ENCODE assay signal across 26 mouse cellular contexts in genomic region chr2:31260549-31260948, GRCm38 (mm10). TPM values are rescaled to one million over a fixed set of nuclear protein-coding genes. Genes with fewer than 3 reads are reported as not detected.
A peak's percentile ranks its signal among the peaks of the same experiment; 100 is the strongest.
DNase-seq lines count a peak whose midpoint lies in the region; ATAC-seq and TF ChIP-seq lines count a peak whose summit lies in the region.
"Had no signal": no experiment of that assay in that cellular context is flagged by ENCODE, and none has a peak within 500 bp of the region (broad histone marks: within the 10 kb centered on the region; RNA-seq: fewer than 3 reads in every experiment).

No protein-coding gene starts in this region.

- TF ChIP-seq CTCF in kidney, postnatal 0 days (IDR thresholded peaks at IDR 0.05; ENCODE audit: low read depth), result no peak

- peak overlapping the region; percentile 80 for H3K27ac ChIP-seq in heart, embryonic 11.5 days (ENCODE audit: low read depth, low read length)
- peak overlapping the region; percentile 97 for H3K27ac ChIP-seq in heart, embryonic 16.5 days (ENCODE audit: low read length)
- H3K27ac ChIP-seq in kidney, postnatal 0 days, result peak overlapping the region; percentile 0; the same call in 1 of the 2 replicates
- H3K27ac ChIP-seq: forebrain, embryonic 13.5 days; hindbrain, embryonic 10.5 days; hindbrain, embryonic 15.5 days; limb, embryonic 12.5 days; liver, embryonic 15.5 days had no signal

- no peaks in the 10 kb centered on the region for H3K36me3 ChIP-seq in heart, embryonic 11.5 days (ENCODE audit: control insufficient read depth, insufficient read depth, low read length)
- no peaks in the 10 kb centered on the region for H3K36me3 ChIP-seq in heart, embryonic 16.5 days (ENCODE audit: control insufficient read depth, insufficient read depth)
- no peaks in the 10 kb centered on the region for H3K36me3 ChIP-seq in kidney, postnatal 0 days (ENCODE audit: insufficient read depth, low read length)
- H3K36me3 ChIP-seq: hindbrain, embryonic 15.5 days; limb, embryonic 12.5 days; liver, embryonic 15.5 days had no signal

- H3K4me2 ChIP-seq in heart, embryonic 11.5 days, result no peak overlapping the region
- no peak overlapping the region for H3K4me2 ChIP-seq in heart, embryonic 16.5 days (ENCODE audit: low read depth, low read length)
- no peak overlapping the region for H3K4me2 ChIP-seq in kidney, postnatal 0 days (ENCODE audit: low read length)
- H3K4me2 ChIP-seq: forebrain, embryonic 13.5 days; hindbrain, embryonic 15.5 days; limb, embryonic 12.5 days; liver, embryonic 15.5 days; lung, embryonic 14.5 days had no signal

- H3K9ac ChIP-seq in heart, embryonic 11.5 days (ENCODE audit: low read depth, low read length), result 0 out of 2 replicates have a peak overlapping the region, but pooled peaks have one; percentile 3
- 0 out of 2 replicates have a peak overlapping the region, but pooled peaks have one; percentile 12 for H3K9ac ChIP-seq in heart, embryonic 16.5 days (ENCODE audit: low read length)
- H3K9ac ChIP-seq in kidney, postnatal 0 days (ENCODE audit: low read depth, low read length), result no peak overlapping the region
- H3K9ac ChIP-seq: forebrain, embryonic 13.5 days; hindbrain, embryonic 15.5 days; limb, embryonic 12.5 days; liver, embryonic 15.5 days; lung, embryonic 14.5 days had no signal

- no peaks in the 10 kb centered on the region for H3K9me3 ChIP-seq in heart, embryonic 11.5 days (replicated peaks; ENCODE audit: control insufficient read depth, low read length)
- no peaks in the 10 kb centered on the region for H3K9me3 ChIP-seq in heart, embryonic 16.5 days (replicated peaks; ENCODE audit: control insufficient read depth, low read length)
- H3K9me3 ChIP-seq in kidney, postnatal 0 days (replicated peaks; ENCODE audit: low read length), result no peaks in the 10 kb centered on the region
- H3K9me3 ChIP-seq: forebrain, embryonic 13.5 days; hindbrain, embryonic 10.5 days; hindbrain, embryonic 15.5 days; limb, embryonic 12.5 days; liver, embryonic 15.5 days had no signal

- H3K27me3 ChIP-seq in heart, embryonic 11.5 days (ENCODE audit: control insufficient read depth, insufficient read depth, low read length), result no peaks in the 10 kb centered on the region
- no peaks in the 10 kb centered on the region for H3K27me3 ChIP-seq in heart, embryonic 16.5 days (ENCODE audit: control insufficient read depth, insufficient read depth, low read length)
- no peaks in the 10 kb centered on the region for H3K27me3 ChIP-seq in kidney, postnatal 0 days (ENCODE audit: insufficient read depth, low read length)
- H3K27me3 ChIP-seq: forebrain, embryonic 13.5 days; hindbrain, embryonic 15.5 days; limb, embryonic 12.5 days; liver, embryonic 15.5 days had no signal

- H3K4me3 ChIP-seq in heart, embryonic 11.5 days (ENCODE audit: low read depth, low read length), result no peak overlapping the region
- H3K4me3 ChIP-seq in heart, embryonic 16.5 days (ENCODE audit: low read length), result no peak overlapping the region
- H3K4me3 ChIP-seq in kidney, postnatal 0 days (replicated peaks; ENCODE audit: low read depth, low read length), result no peak overlapping the region
- H3K4me3 ChIP-seq: forebrain, embryonic 13.5 days; hindbrain, embryonic 10.5 days; hindbrain, embryonic 15.5 days; limb, embryonic 12.5 days; liver, embryonic 15.5 days had no signal

- H3K4me1 ChIP-seq in heart, embryonic 11.5 days (ENCODE audit: control insufficient read depth, insufficient read depth, low read length), result peaks cover 85% of the 10 kb centered on the region
- H3K4me1 ChIP-seq in heart, embryonic 16.5 days (ENCODE audit: control insufficient read depth, insufficient read depth, low read length), result peaks cover 83% of the 10 kb centered on the region
- H3K4me1 ChIP-seq in kidney, postnatal 0 days (replicated peaks; ENCODE audit: insufficient read depth, low read length), result peaks cover 65% of the 10 kb centered on the region

- no peak for ATAC-seq in heart, embryonic 11.5 days (replicated peaks; ENCODE audit: insufficient number of reproducible peaks, low FRiP score, low TSS enrichment)
- no peak for ATAC-seq in heart, embryonic 16.5 days (replicated peaks; ENCODE audit: extremely low read depth, insufficient read depth, low FRiP score)
- ATAC-seq in kidney, postnatal 0 days (replicated peaks; ENCODE audit: low FRiP score, low read depth), result no peak
- ATAC-seq: activated CD4-positive, CD25-positive, alpha-beta regulatory T cell, adult 4 months; forebrain, embryonic 13.5 days; inflammation-experienced regulatory T-cells, adult 6 months had no signal

- 80% methylated on average over 8 of the region's 8 CpGs for WGBS in heart, embryonic 11.5 days (ENCODE audit: insufficient replicate concordance)
- 72% methylated on average over 8 of the region's 8 CpGs for WGBS in heart, embryonic 16.5 days
- 83% methylated on average over 8 of the region's 8 CpGs for WGBS in kidney, postnatal 0 days

- DNase-seq in adrenal gland, adult (ENCODE audit: inconsistent age in 2 of 2, low spot score in 1 of 2), result peak; percentile 39 to 63
- no peak for DNase-seq in adrenal gland, adult 8-10 months
- no peak for DNase-seq in heart, adult 9 months (ENCODE audit: low spot score in 2 of 2)
- DNase-seq in heart, adult 8-10 months (ENCODE audit: low spot score), result no peak
- DNase-seq in kidney, postnatal 0 days (ENCODE audit: low spot score), result no peak
- no peak for DNase-seq in kidney, postnatal 36 days
- DNase-seq: adrenal gland, postnatal 25 days; cerebellum, adult 11-12 months; gastrocnemius, postnatal 10 days; kidney, adult 11 months; kidney, postnatal 4 days; lung, embryonic 14.5 days; lung, postnatal 14 days; midbrain, embryonic 14.5 days; retina, postnatal 1 day; right cerebral cortex, postnatal 14 days had no signal

RNA-seq across cellular contexts. Expression of gene Ncs1, which starts 14.9 kb away (rescaled TPM):
- 10 to 100 TPM in 2 of 4 experiments, 1 to 10 TPM in 2; 4.4 to 11.0 (median 7.7) TPM for total RNA-seq in adrenal gland, adult 8-10 months (2022)
- 42.8 and 46.5 TPM in 2 replicates for polyA plus RNA-seq in heart, embryonic 11.5 days (2014; fragmentation: Nextera tagmentation; extraction: Ambion mirVana)
- 29.4 and 32.1 TPM in 2 replicates for polyA plus RNA-seq in heart, embryonic 16.5 days (2015; fragmentation: Nextera tagmentation; extraction: Ambion mirVana)
- 10 to 100 TPM; 10.0 to 16.2 (median 14.1) TPM for total RNA-seq in heart, adult 8-10 months (2022)
- 23.5 and 26.3 TPM in 2 replicates for polyA plus RNA-seq in kidney, postnatal 0 days (2015; fragmentation: Nextera tagmentation; extraction: Ambion mirVana)
- total RNA-seq: monocyte, adult 5-6 weeks had no signal

RNA-seq across cellular contexts. Expression of gene Hmcn2, which starts 53.7 kb away (rescaled TPM):
- total RNA-seq in adrenal gland, adult 8-10 months (2022), result 1 to 10 TPM in 3 of 4 experiments, under 1 TPM in 1; 0.84 to 2.5 (median 1.4) TPM
- 0.27 TPM in 1 of 2 replicates, not detected in the other for polyA plus RNA-seq in heart, embryonic 11.5 days (2014; fragmentation: Nextera tagmentation; extraction: Ambion mirVana)
- polyA plus RNA-seq in heart, embryonic 16.5 days (2015; fragmentation: Nextera tagmentation; extraction: Ambion mirVana), result 1.1 and 1.3 TPM in 2 replicates
- 1 to 10 TPM; 4.4 to 9.4 (median 7.9) TPM for total RNA-seq in heart, adult 8-10 months (2022)
- polyA plus RNA-seq in kidney, postnatal 0 days (2015; fragmentation: Nextera tagmentation; extraction: Ambion mirVana), result 0.68 and 1.0 TPM in 2 replicates
- total RNA-seq: monocyte, adult 5-6 weeks had no signal
- polyA plus RNA-seq: hindbrain, embryonic 10.5 days; limb, embryonic 12.5 days had no signal

Comparison
In these comparisons a context has a peak if more than half of its experiments do, and no peak if none do; other contexts are left out.
1. DNase-seq: peak in adrenal gland, adult (2 of 2); none in adrenal gland, adult 8-10 months (single experiment), heart, adult 9 months (0 of 2), heart, adult 8-10 months (single experiment), kidney, postnatal 0 days (single experiment) and kidney, postnatal 36 days (0 of 2).
2. H3K27ac ChIP-seq: peak in every context shown above with its lines; median percentile 97 in heart, embryonic 16.5 days; 80 in heart, embryonic 11.5 days; 0 in kidney, postnatal 0 days.